ENCODE assay signal across 8 mouse cellular contexts in the genomic region with DNA sequence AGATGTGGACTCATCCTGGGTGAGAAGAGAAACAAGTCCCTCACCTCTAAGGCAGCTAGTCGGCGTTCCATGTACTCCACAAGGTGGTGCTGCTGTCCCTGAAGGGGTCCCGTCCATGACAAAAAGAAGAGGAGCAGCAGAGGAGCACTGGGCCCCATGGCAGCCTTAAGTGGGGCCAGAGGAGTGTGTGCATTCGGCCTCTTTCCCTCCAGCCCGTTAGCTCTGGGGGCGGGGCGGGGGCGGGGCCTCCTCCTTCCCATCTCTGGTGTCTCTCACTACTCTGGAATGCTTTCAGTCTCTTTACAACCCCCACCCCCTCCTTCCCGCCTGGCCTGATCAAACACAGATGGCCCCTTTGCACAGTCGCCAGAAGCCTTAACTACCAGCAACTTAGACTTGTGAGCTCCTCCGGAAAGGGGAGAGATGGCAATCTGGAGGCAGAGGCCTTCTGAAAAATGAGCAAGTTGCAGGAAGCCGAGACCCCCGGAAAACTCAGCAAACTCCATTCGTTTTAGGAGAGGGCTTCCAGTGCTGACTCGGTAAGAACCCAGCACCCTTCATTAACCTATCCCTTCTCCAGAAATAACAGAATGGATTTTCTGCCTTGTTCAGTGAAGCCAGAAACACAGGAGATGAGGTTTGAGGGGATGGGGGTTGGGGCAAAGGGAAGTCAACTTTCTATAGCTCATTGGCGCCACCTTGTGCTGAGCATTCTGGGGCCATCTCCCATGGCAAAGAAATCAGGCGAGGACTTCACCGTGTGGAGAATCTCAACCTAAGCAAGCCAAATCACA. TPM values are rescaled to one million over a fixed set of nuclear protein-coding genes. Genes with fewer than 3 reads are reported as not detected.
A peak's percentile ranks its signal among the peaks of the same experiment; 100 is the strongest.
DNase-seq lines count a peak whose midpoint lies in the region; ATAC-seq lines count a peak whose summit lies in the region.

Gene Olfml3, minus strand, starts transcription at position 224 of the 794 bp plus-strand sequence.

- no peaks in the 10 kb centered on the region for H3K27me3 ChIP-seq in hindbrain, embryonic 10.5 days (ENCODE audit: insufficient read depth, poor library complexity, severe bottlenecking)
- no peaks in the 10 kb centered on the region for H3K27me3 ChIP-seq in lung, embryonic 16.5 days (ENCODE audit: control insufficient read depth, insufficient read depth, low read depth, low read length)

- H3K36me3 ChIP-seq in hindbrain, embryonic 10.5 days = peaks cover 13% of the 10 kb centered on the region
- no peaks in the 10 kb centered on the region; the same call in 1 of the 2 replicates for H3K36me3 ChIP-seq in lung, embryonic 16.5 days (ENCODE audit: control insufficient read depth, insufficient read depth, low read length)

- H3K4me3 ChIP-seq in hindbrain, embryonic 10.5 days = peak within 1 kb of the TSS; percentile 43
- peak within 1 kb of the TSS; percentile 41 for H3K4me3 ChIP-seq in lung, embryonic 16.5 days (ENCODE audit: low read length)

- WGBS in hindbrain, embryonic 10.5 days = 1% methylated on average over 18 of the region's 18 CpGs
- whole genome bisulfite sequencing in lung, embryonic 16.5 days = under 1% methylated on average over 18 of the region's 18 CpGs

- H3K9ac ChIP-seq in lung, embryonic 16.5 days (ENCODE audit: low read length) = peak within 1 kb of the TSS; percentile 66

- H3K9me3 ChIP-seq in hindbrain, embryonic 10.5 days = no peaks in the 10 kb centered on the region
- no peaks in the 10 kb centered on the region for H3K9me3 ChIP-seq in lung, embryonic 16.5 days (ENCODE audit: control insufficient read depth, low read length)

- H3K4me2 ChIP-seq in lung, embryonic 16.5 days (ENCODE audit: low read depth, low read length) = peak within 1 kb of the TSS; percentile 49

- peaks cover 70% of the 10 kb centered on the region for H3K4me1 ChIP-seq in hindbrain, embryonic 10.5 days (replicated peaks)
- peaks cover 46% of the 10 kb centered on the region for H3K4me1 ChIP-seq in lung, embryonic 16.5 days (replicated peaks; ENCODE audit: control insufficient read depth, insufficient read depth, low read length)

- peak; percentile 79 for ATAC-seq in lung, embryonic 16.5 days (ENCODE audit: low read depth)

- DNase-seq in NIH3T3 (ENCODE audit: low read depth) = peak; percentile 97
- peak; percentile 85 for DNase-seq in cerebellum, adult 9-11 months
- DNase-seq in frontal cortex, adult 2 months (ENCODE audit: extremely low spot score in 1 of 2, low spot score in 1 of 2) = peak; percentile 88 to 98
- DNase-seq in hindbrain, embryonic 10.5 days (ENCODE audit: low spot score) = peak; percentile 93
- peak; percentile 86 for DNase-seq in layer of hippocampus, adult 9-11 months
- peak; percentile 76 for DNase-seq in ovary, postnatal 10 days (ENCODE audit: low spot score)
- DNase-seq in thymus, postnatal 0 days (ENCODE audit: low spot score) = peak; percentile 88

- peak within 1 kb of the TSS; percentile 88 for H3K27ac ChIP-seq in hindbrain, embryonic 10.5 days
- peak within 1 kb of the TSS; percentile 96 for H3K27ac ChIP-seq in lung, embryonic 16.5 days (ENCODE audit: low read length)

RNA-seq across cellular contexts. Expression of gene Olfml3, which starts in this region (rescaled TPM):
- polyA plus RNA-seq in frontal cortex, adult 2 months (2012; rRNA removed) = 11.0 and 14.8 TPM in 2 replicates
- polyA plus RNA-seq in hindbrain, embryonic 10.5 days (2016; fragmentation: Nextera tagmentation; extraction: Ambion mirVana) = 10.6 and 11.5 TPM in 2 replicates
- 83.8 and 84.9 TPM in 2 replicates for polyA plus RNA-seq in lung, embryonic 16.5 days (2015; fragmentation: Nextera tagmentation; extraction: Ambion mirVana)
- 2.4 and 2.9 TPM in 2 replicates for polyA plus RNA-seq in thymus, postnatal 0 days (2015; fragmentation: Nextera tagmentation; extraction: Ambion mirVana)

Comparison
In these comparisons a context has a peak if more than half of its experiments do, and no peak if none do; other contexts are left out.
1. Peak in every context shown above with its lines: DNase-seq, ATAC-seq, H3K4me3 ChIP-seq and H3K27ac ChIP-seq.